Mouse (Mus musculus) CH12.LX (cell line): ENCODE measurements around the gene Cuedc1.

ENCODE experiments used
- NRF1 ChIP-seq: IDR thresholded peaks from 2 replicates; pipeline ENCODE4 v1.6.1; 2014; ENCODE audit warnings: low read depth, mild to moderate bottlenecking, inconsistent platforms, low read length, improper control_type of control experiment, moderate library complexity
- USF1 ChIP-seq: IDR thresholded peaks from 2 replicates; pipeline ENCODE4 v1.6.1; 2014; ENCODE audit warnings: low read depth, mild to moderate bottlenecking, inconsistent platforms, low read length, improper control_type of control experiment

GRCm38 (mm10) chr11:88117356-88118090, 19.7 kb downstream of the Cuedc1 start:
- no peak for TF ChIP-seq USF1
- no peak for TF ChIP-seq NRF1
